Mouse (Mus musculus) megakaryocyte, embryonic 14.5 days (primary cell): Measurements from ENCODE around the gene Apoa2.

Experiments used
- FLI1 ChIP-seq: IDR thresholded peaks from 2 replicates; pipeline ENCODE4 v1.6.1; 2012; ENCODE audit warnings: low read length, inconsistent platforms, mixed read lengths
- GATA1 ChIP-seq: IDR thresholded peaks from 3 replicates; pipeline ENCODE4 v1.6.1; 2012; ENCODE audit warnings: mixed read lengths, low read length, inconsistent platforms, borderline replicate concordance

DNA sequence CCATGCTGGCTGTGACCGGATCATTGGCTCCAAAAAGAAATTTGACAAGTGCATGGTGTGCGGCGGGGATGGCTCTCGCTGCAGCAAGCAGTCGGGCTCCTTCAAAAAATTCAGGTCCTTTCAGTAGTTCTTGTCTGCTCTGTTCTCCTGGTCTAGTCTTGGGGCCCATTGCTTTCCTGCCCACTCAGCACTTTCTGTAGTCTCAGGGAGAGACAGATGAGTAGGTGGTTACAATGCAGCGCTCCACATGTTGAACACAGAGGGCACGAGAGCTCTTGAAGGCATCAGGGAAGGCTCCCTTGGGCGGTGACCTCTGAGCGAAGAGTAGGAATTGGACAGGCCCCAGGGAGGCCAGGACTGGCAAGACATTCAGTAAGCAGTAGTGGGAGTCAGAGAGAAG, 32.9 kb downstream of the Apoa2 start:
- no peak for TF ChIP-seq GATA1
- no peak for TF ChIP-seq FLI1
